Mouse (Mus musculus) forebrain, embryonic 13.5 days (tissue): ENCODE data around the gene Fam69b. TPM values are rescaled to one million over a fixed set of nuclear protein-coding genes. Genes with fewer than 3 reads are reported as not detected.
"Not testable (repeated sequence)": the region's sequence is repeated elsewhere in the genome, so short reads cannot be mapped to it uniquely, and the experiment has no call there.

Experiments
- ATAC-seq: fragments of 200-750 bp; cut with Nextera tagmentation; 2 replicates; pipeline ENCODE4 v1.8.0; 2017
- H3K27ac ChIP-seq: fragments of 300-500 bp; sonication (generic); 2 replicates; pipeline ENCODE4 v1.5.1; 2015; ENCODE audit warnings: inconsistent platforms, mild to moderate bottlenecking, moderate library complexity
- H3K27me3 ChIP-seq: fragments of 300-500 bp; sonication (generic); 2 replicates; pipeline ENCODE4 v1.6.1; 2015; ENCODE audit warnings: mild to moderate bottlenecking, inconsistent platforms
- H3K36me3 ChIP-seq: fragments of 300-500 bp; sonication (generic); 2 replicates; pipeline ENCODE4 v1.6.1; 2015; ENCODE audit warnings: mild to moderate bottlenecking, inconsistent platforms; ENCODE audit not compliant: poor library complexity, severe bottlenecking
- H3K4me1 ChIP-seq: fragments of 300-500 bp; sonication (generic); 2 replicates; pipeline ENCODE4 v1.6.1; 2015; ENCODE audit warnings: inconsistent platforms
- H3K4me2 ChIP-seq: fragments of 300-500 bp; sonication (generic); 2 replicates; pipeline ENCODE4 v1.6.1; 2015; ENCODE audit warnings: inconsistent platforms, mild to moderate bottlenecking, moderate library complexity
- H3K4me3 ChIP-seq: fragments of 300-500 bp; sonication (generic); 2 replicates; pipeline ENCODE4 v1.5.1; 2015; ENCODE audit warnings: mild to moderate bottlenecking, inconsistent platforms
- H3K9ac ChIP-seq: fragments of 300-500 bp; sonication (generic); 2 replicates; pipeline ENCODE4 v1.6.1; 2015; ENCODE audit warnings: mild to moderate bottlenecking, inconsistent platforms
- H3K9me3 ChIP-seq: fragments of 300-500 bp; sonication (generic); replicated peaks from 2 replicates; pipeline ENCODE4 v1.6.1; 2016; ENCODE audit warnings: inconsistent platforms
- WGBS: fragments of 180-500 bp; shearing (Covaris S2); methylation state at CpG from one replicate; pipeline ENCODE4 v1.1.7; 2015; 5-methylcytosine and 5-hydroxymethylcytosine counted together
- polyA plus RNA-seq: library from polyadenylated mRNA; unstranded; fragments of >200 nt; fragmentation: Nextera tagmentation; extraction: Ambion mirVana; gene quantifications from 2 replicates; pipeline ENCODE4 v1.2.1, GENCODE M21; 2015

The Fam69b gene
- polyA plus RNA-seq, 1 experiment from 2014 or later, result 81.9 TPM

GRCm38 (mm10) chr2:26646643-26647293, 18.5 kb downstream of the Fam69b start:
- 27% methylated on average over 3 of the region's 3 CpGs for WGBS
- no peaks in the 10 kb centered on the region for H3K9me3 ChIP-seq
- H3K27ac ChIP-seq, result no peak overlapping the region
- H3K36me3 ChIP-seq, result no peaks in the 10 kb centered on the region
- ATAC-seq, result peak; percentile 97
- H3K4me3 ChIP-seq, result no peak overlapping the region
- H3K27me3 ChIP-seq, result no peaks in the 10 kb centered on the region
- no peak overlapping the region for H3K4me2 ChIP-seq
- no peak overlapping the region for H3K9ac ChIP-seq
- no peaks in the 10 kb centered on the region for H3K4me1 ChIP-seq

GRCm38 (mm10) chr2:26654687-26655086, 26.4 kb downstream of the Fam69b start:
- H3K4me1 ChIP-seq, result no peaks in the 10 kb centered on the region
- H3K9ac ChIP-seq, result no peak overlapping the region
- no peaks in the 10 kb centered on the region for H3K36me3 ChIP-seq
- 60% methylated on average over 1 of the region's 1 CpGs for WGBS
- no peak overlapping the region for H3K4me3 ChIP-seq
- no peak overlapping the region for H3K27ac ChIP-seq
- H3K4me2 ChIP-seq, result no peak overlapping the region
- H3K27me3 ChIP-seq, result no peaks in the 10 kb centered on the region
- H3K9me3 ChIP-seq, result no peaks in the 10 kb centered on the region
- ATAC-seq, result no peak

DNA sequence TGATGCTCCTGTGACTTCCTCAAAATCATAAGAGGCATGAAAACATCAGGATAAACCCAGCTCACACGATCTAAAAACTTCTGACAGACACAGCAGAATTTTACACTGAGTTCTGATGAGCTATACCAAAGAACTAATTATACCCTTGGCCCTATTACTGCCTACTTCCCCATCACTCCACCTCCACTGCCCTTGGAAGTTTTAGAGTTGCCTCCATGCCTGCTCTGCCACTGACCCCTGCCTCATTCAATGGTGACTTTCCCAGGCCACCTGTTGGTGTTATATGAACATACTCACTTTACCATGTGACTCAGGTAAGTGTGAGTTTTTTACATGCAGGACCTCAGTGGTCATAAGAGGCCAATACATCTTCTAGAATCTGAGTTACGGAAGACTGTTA, 29.2 kb downstream of the Fam69b start:
- H3K9me3 ChIP-seq, result no peaks in the 10 kb centered on the region

DNA sequence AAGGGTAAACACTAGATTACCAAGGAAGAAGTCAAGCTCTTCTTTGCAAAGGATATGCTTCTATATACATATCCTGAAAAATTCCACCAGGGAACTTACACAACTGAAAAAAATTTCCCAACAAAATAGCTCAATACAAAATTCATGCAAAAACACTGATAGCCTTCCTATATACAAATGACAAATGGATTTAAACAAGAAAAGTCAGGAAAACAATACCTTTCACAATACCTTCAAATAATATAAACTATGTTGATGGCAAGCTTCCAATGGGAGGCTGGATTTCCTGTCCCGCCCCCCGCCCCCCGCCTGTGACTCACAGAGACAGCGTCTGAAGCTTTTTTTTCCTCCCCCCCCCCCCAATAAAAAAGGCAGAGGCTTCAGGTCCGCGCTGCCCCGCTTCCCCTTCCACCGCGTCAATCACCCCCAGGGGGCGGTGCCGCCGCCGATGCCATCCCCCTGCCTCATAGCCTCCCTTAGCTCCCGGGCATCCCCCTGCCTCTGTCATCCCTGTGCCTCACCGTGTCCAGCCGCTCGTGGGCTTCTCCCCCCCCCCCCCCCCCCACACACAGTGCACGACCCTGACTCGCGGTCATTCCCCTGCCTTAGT, 33.0 kb downstream of the Fam69b start:
- Histone ChIP-seq H3K9ac (peak overlapping the region; percentile 30; the same call in 1 of the 2 replicates), H3K4me2 (peak overlapping the region; percentile 60), H3K27me3 (0 out of 2 replicates have a peak, but pooled peaks cover 6% of the 10 kb centered on the region), H3K36me3 (no peaks in the 10 kb centered on the region), H3K4me3 (peak overlapping the region; percentile 28), H3K27ac (no peak overlapping the region), H3K4me1 (no peaks in the 10 kb centered on the region), H3K9me3 (no peaks in the 10 kb centered on the region)
- WGBS, result under 1% methylated on average over 13 of the region's 20 CpGs
- peak; percentile 58 for ATAC-seq

More for the DNA sequence above, 29.2 kb downstream of the Fam69b start:
- Histone ChIP-seq H3K27ac (no peak overlapping the region), H3K27me3 (0 out of 2 replicates have a peak, but pooled peaks cover 6% of the 10 kb centered on the region), H3K4me2 (no peak overlapping the region), H3K4me1 (no peaks in the 10 kb centered on the region), H3K9ac (no peak overlapping the region), H3K36me3 (no peaks in the 10 kb centered on the region), H3K4me3 (no peak overlapping the region)
- no peak for ATAC-seq
- 86% methylated on average over 2 of the region's 2 CpGs for WGBS

- peak overlapping the region; percentile 28 for H3K4me3 ChIP-seq
- no peak overlapping the region for H3K9ac ChIP-seq
- 0 out of 2 replicates have a peak, but pooled peaks cover 6% of the 10 kb centered on the region for H3K27me3 ChIP-seq
- H3K36me3 ChIP-seq, result no peaks in the 10 kb centered on the region
- WGBS, result 48% methylated on average over 29 of the region's 29 CpGs
- no peaks in the 10 kb centered on the region for H3K4me1 ChIP-seq
- H3K9me3 ChIP-seq, result no peaks in the 10 kb centered on the region
- no peak for ATAC-seq
- H3K27ac ChIP-seq, result no peak overlapping the region
- peak overlapping the region; percentile 60 for H3K4me2 ChIP-seq
These were observed 33.7 kb downstream of the Fam69b start for GRCm38 (mm10) chr2:26661768-26662508.

DNA sequence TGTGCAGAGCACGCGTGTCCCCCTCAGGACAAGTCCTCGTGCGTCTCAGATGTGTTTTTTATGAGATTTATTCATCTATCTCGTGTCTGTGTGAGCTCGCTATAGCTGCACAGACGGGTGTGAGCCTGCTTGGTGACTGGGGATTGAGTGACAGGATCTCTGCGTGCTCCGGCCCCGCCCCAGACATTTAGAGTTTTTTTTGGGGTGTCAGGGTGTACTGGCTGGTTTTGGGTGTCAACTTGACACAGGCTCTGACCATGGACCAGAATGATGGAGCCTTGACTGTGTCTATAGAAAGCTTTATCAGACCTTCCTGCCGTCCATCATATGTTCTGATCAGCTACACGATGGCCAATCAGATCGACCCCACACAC, 34.2 kb downstream of the Fam69b start:
- Histone ChIP-seq H3K27me3 (0 out of 2 replicates have a peak, but pooled peaks cover 6% of the 10 kb centered on the region), H3K36me3 (no peaks in the 10 kb centered on the region)

DNA sequence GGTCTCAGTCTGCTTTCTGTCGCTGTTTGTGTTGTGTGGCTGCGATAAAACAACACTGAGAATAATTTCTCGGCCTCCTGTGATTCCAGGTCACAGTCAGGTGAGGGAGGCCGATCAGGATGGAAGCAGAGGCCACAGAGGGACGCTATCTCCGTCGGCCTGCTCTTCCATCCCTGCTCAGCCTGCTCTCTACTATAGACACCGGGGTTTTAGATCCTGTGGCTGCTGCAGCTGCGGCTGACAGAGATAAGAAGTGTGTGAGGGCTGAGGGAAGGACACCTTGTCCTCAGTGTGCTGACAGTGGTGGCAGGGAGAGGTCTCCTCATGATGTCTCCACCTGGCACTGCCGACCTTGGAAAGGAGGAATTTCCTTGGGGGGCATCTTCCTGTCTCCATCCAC, 34.9 kb downstream of the Fam69b start:
- no peak overlapping the region for H3K9ac ChIP-seq
- no peaks in the 10 kb centered on the region for H3K4me1 ChIP-seq
- WGBS, result 84% methylated on average over 10 of the region's 10 CpGs
- H3K27me3 ChIP-seq, result 0 out of 2 replicates have a peak, but pooled peaks cover 6% of the 10 kb centered on the region
- H3K4me3 ChIP-seq, result no peak overlapping the region
- no peak for ATAC-seq
- no peaks in the 10 kb centered on the region for H3K36me3 ChIP-seq
- H3K9me3 ChIP-seq, result no peaks in the 10 kb centered on the region
- no peak overlapping the region for H3K4me2 ChIP-seq
- no peak overlapping the region for H3K27ac ChIP-seq

More for the DNA sequence above, 34.2 kb downstream of the Fam69b start:
- Histone ChIP-seq H3K9me3 (no peaks in the 10 kb centered on the region), H3K27ac (no peak overlapping the region), H3K4me3 (no peak overlapping the region), H3K9ac (no peak overlapping the region), H3K4me1 (no peaks in the 10 kb centered on the region), H3K4me2 (no peak overlapping the region)
- no peak for ATAC-seq
- 84% methylated on average over 13 of the region's 13 CpGs for WGBS

- H3K4me3 ChIP-seq, ATAC-seq, H3K4me2 ChIP-seq, H3K9me3 ChIP-seq, H3K4me1 ChIP-seq, H3K9ac ChIP-seq, H3K36me3 ChIP-seq, H3K27me3 ChIP-seq, H3K27ac ChIP-seq: not testable (repeated sequence)
- 78% methylated on average over 1 of the region's 1 CpGs for WGBS
These were observed 35.3 kb downstream of the Fam69b start for GRCm38 (mm10) chr2:26663551-26663950.

GRCm38 (mm10) chr2:26668746-26669145, 40.5 kb downstream of the Fam69b start:
- no peak overlapping the region for H3K4me3 ChIP-seq
- H3K4me2 ChIP-seq, result no peak overlapping the region
- ATAC-seq, result no peak
- H3K9me3 ChIP-seq, result no peaks in the 10 kb centered on the region
- no peak overlapping the region for H3K27ac ChIP-seq
- no peaks in the 10 kb centered on the region for H3K4me1 ChIP-seq
- no peak overlapping the region for H3K9ac ChIP-seq
- no peaks in the 10 kb centered on the region for H3K36me3 ChIP-seq
- H3K27me3 ChIP-seq, result no peaks in the 10 kb centered on the region

GRCm38 (mm10) chr2:26671182-26671581, 42.9 kb downstream of the Fam69b start, which contains the start of gene Lcn4:
TSS of gene Lcn4 (minus strand) at chr2:26671282.
- H3K9ac ChIP-seq, result no peak within 1 kb of the TSS
- H3K27ac ChIP-seq, result no peak within 1 kb of the TSS
- WGBS, result 95% methylated on average over 3 of the region's 3 CpGs
- no peak within 1 kb of the TSS for H3K4me2 ChIP-seq
- no peak within 1 kb of the TSS for H3K4me3 ChIP-seq
- H3K9me3 ChIP-seq, result no peaks in the 10 kb centered on the region
- H3K27me3 ChIP-seq, result no peaks in the 10 kb centered on the region
- no peak for ATAC-seq
- no peaks in the 10 kb centered on the region for H3K36me3 ChIP-seq
- no peaks in the 10 kb centered on the region for H3K4me1 ChIP-seq
